Mouse (Mus musculus) brain, embryonic 14.5 days (tissue): ENCODE results near the gene Pdap1.

Source experiments
- CTCF ChIP-seq: fragments of 200-500 bp; IDR thresholded peaks from 2 replicates; pipeline ENCODE4 v1.5.1; 2012; ENCODE audit warnings: inconsistent platforms, mild to moderate bottlenecking, moderate library complexity, borderline replicate concordance; ENCODE audit not compliant: insufficient read depth, insufficient read length; ENCODE audit errors: extremely low read depth
- POLR2A ChIP-seq: fragments of 200-500 bp; IDR thresholded peaks from 2 replicates; pipeline ENCODE4 v1.6.1; 2012; ENCODE audit warnings: mild to moderate bottlenecking, inconsistent platforms, borderline replicate concordance; ENCODE audit not compliant: poor library complexity, insufficient read depth, insufficient read length, severe bottlenecking; ENCODE audit errors: extremely low read depth

GRCm38 (mm10) chr5:145096195-145096594 lies 43.8 kb downstream of the Pdap1 start:
- TF ChIP-seq POLR2A, result no peak
- no peak for TF ChIP-seq CTCF
